Mouse (Mus musculus) natural killer cell, adult 2 months (primary cell): ENCODE data around the gene Serpina3b.

ENCODE experiments used
- DNase-seq, 2 experiments: peaks; one replicate each; pipeline ENCODE4 v3.0.0; 2022; ENCODE audit warnings: low spot score in 2 of 2

Serpina3b gene

DNA sequence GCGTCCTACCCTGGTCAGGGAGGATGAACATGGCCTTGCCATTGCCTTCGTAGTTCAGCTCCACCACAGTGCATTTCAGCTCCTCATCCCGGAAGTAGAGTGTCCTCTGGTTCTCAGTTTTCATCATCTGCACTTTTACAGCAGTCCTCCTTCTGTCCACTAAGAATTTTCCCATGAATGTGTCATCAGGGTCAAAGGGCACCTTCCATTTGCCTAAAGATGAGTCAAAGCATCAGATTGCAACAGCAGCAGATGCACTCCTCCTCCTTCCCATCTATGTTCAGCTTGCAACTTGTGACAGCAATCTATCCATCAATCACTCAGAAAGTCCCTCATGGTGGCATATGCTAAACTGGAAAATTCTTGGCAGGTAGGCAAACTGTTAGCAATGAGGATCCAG lies 47.8 kb downstream of the Serpina3b start:
- DNase-seq, result no peak

DNA sequence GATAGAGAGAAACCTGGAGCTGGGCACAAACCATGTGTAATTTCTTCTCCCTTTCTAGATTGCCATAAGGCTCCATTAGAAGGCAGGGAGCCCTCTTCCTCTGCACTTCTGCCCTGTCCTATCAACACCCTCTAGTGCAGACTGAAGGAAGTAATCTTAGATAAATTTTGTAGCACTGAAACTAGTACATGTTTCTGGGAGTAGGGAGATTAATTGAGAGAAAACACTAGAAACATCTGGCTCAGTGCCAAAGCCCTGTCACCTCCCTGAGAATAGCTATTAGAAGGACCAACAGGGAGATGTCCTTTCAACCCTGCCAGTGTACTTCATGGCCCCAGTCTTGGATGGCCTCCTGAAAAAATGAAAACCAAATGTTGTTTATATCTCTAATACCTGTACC lies 50.8 kb downstream of the Serpina3b start:
- no peak for DNase-seq

GRCm38 (mm10) chr12:104178987-104179386 lies 51.2 kb downstream of the Serpina3b start:
- DNase-seq, result no peak

GRCm38 (mm10) chr12:104185046-104185445 lies 57.2 kb downstream of the Serpina3b start:
- DNase-seq, result no peak

- DNase-seq, result no peak
Observed at GRCm38 (mm10) chr12:104186041-104186581, 58.3 kb downstream of the Serpina3b start.
